Comparison of ENCODE assay signal across 33 mouse cellular contexts in genomic region chr12:34888694-34889093, GRCm38 (mm10).
"Had no signal": no experiment of that assay in that cellular context is flagged by ENCODE, and none has a peak within 500 bp of the region (broad histone marks: within the 10 kb centered on the region; RNA-seq: fewer than 3 reads in every experiment).

No protein-coding gene starts in this region.

- DNase-seq: left cerebral cortex, postnatal 4 days; liver; liver, embryonic 13.5 days; liver, postnatal 0 days; lung, adult 18-20 months; lung, adult 2 months; lung, embryonic 14.5 days; lung, postnatal 10 days; lung, postnatal 14 days; lung, postnatal 36 days; lung, postnatal 4 days; midbrain, embryonic 14.5 days had no signal

- H3K4me1 ChIP-seq: limb, embryonic 12.5 days; limb, embryonic 13.5 days; limb, embryonic 15.5 days; liver, embryonic 12.5 days; liver, embryonic 13.5 days; liver, embryonic 15.5 days; lung, embryonic 15.5 days; megakaryocyte, embryonic 14.5 days; midbrain, embryonic 10.5 days; midbrain, embryonic 12.5 days; midbrain, embryonic 13.5 days; midbrain, embryonic 15.5 days; neural tube, embryonic 12.5 days; neural tube, embryonic 13.5 days had no signal

- H3K27ac ChIP-seq: left cerebral cortex, adult 2 months; limb, embryonic 12.5 days; limb, embryonic 13.5 days; limb, embryonic 15.5 days; liver, embryonic 12.5 days; liver, embryonic 13.5 days; liver, embryonic 14.5 days; liver, embryonic 15.5 days; lung, embryonic 15.5 days; macrophage; midbrain, embryonic 10.5 days; midbrain, embryonic 12.5 days; midbrain, embryonic 13.5 days; midbrain, embryonic 15.5 days; neural tube, embryonic 12.5 days; neural tube, embryonic 13.5 days had no signal

- H3K36me3 ChIP-seq: limb, embryonic 12.5 days; limb, embryonic 15.5 days; liver, embryonic 12.5 days; liver, embryonic 13.5 days; liver, embryonic 15.5 days; lung, embryonic 15.5 days; midbrain, embryonic 10.5 days; midbrain, embryonic 12.5 days; midbrain, embryonic 13.5 days; midbrain, embryonic 15.5 days; neural tube, embryonic 12.5 days; neural tube, embryonic 13.5 days had no signal

- H3K4me3 ChIP-seq: left cerebral cortex, adult 2 months; limb, embryonic 12.5 days; limb, embryonic 13.5 days; limb, embryonic 15.5 days; liver, embryonic 12.5 days; liver, embryonic 13.5 days; liver, embryonic 15.5 days; lung, embryonic 15.5 days; megakaryocyte, embryonic 14.5 days; midbrain, embryonic 10.5 days; midbrain, embryonic 12.5 days; midbrain, embryonic 13.5 days; midbrain, embryonic 15.5 days; myocyte; neural tube, embryonic 12.5 days; neural tube, embryonic 13.5 days had no signal

- H3K9ac ChIP-seq: limb, embryonic 12.5 days; limb, embryonic 13.5 days; limb, embryonic 15.5 days; liver, embryonic 12.5 days; liver, embryonic 13.5 days; liver, embryonic 14.5 days; liver, embryonic 15.5 days; liver, postnatal 0 days; lung, embryonic 14.5 days; lung, embryonic 15.5 days; midbrain, embryonic 12.5 days; midbrain, embryonic 13.5 days; midbrain, embryonic 15.5 days; neural tube, embryonic 12.5 days; neural tube, embryonic 13.5 days had no signal

- H3K4me2 ChIP-seq: limb, embryonic 12.5 days; limb, embryonic 13.5 days; limb, embryonic 15.5 days; liver, embryonic 11.5 days; liver, embryonic 12.5 days; liver, embryonic 13.5 days; liver, embryonic 15.5 days; lung, embryonic 14.5 days; lung, embryonic 15.5 days; midbrain, embryonic 11.5 days; midbrain, embryonic 12.5 days; midbrain, embryonic 13.5 days; midbrain, embryonic 15.5 days; neural tube, embryonic 12.5 days; neural tube, embryonic 13.5 days had no signal

- H3K9me3 ChIP-seq: limb, embryonic 12.5 days; limb, embryonic 13.5 days; limb, embryonic 15.5 days; liver, embryonic 12.5 days; liver, embryonic 13.5 days; liver, embryonic 15.5 days; lung, embryonic 15.5 days; midbrain, embryonic 10.5 days; midbrain, embryonic 12.5 days; midbrain, embryonic 13.5 days; midbrain, embryonic 15.5 days; neural tube, embryonic 13.5 days had no signal

- H3K27me3 ChIP-seq: limb, embryonic 12.5 days; limb, embryonic 13.5 days; limb, embryonic 15.5 days; liver, embryonic 12.5 days; liver, embryonic 13.5 days; liver, embryonic 15.5 days; lung, embryonic 15.5 days; megakaryocyte, embryonic 14.5 days; midbrain, embryonic 12.5 days; midbrain, embryonic 13.5 days; midbrain, embryonic 15.5 days; neural tube, embryonic 12.5 days; neural tube, embryonic 13.5 days had no signal

- ATAC-seq: liver, embryonic 12.5 days; liver, postnatal 0 days; lung, postnatal 0 days; midbrain, embryonic 13.5 days; midbrain, embryonic 15.5 days; midbrain, embryonic 16.5 days had no signal
